Mouse (Mus musculus) megakaryocyte, embryonic 14.5 days (primary cell): ENCODE measurements around the gene Fam172a. TPM values are rescaled to one million over a fixed set of nuclear protein-coding genes. Genes with fewer than 3 reads are reported as not detected.

Source experiments
- H3K27me3 ChIP-seq: replicated peaks from 2 replicates; pipeline ENCODE3; 2012; ENCODE audit warnings: inconsistent platforms
- H3K36me3 ChIP-seq: replicated peaks from 2 replicates; pipeline ENCODE3; 2012; ENCODE audit warnings: low read length, inconsistent platforms, mixed read lengths
- H3K4me1 ChIP-seq: 2 replicates; pipeline ENCODE4 v1.6.1; 2012; ENCODE audit warnings: inconsistent platforms
- H3K4me3 ChIP-seq: replicated peaks from 2 replicates; pipeline ENCODE3; 2012; ENCODE audit warnings: moderate library complexity, mild to moderate bottlenecking, inconsistent platforms
- H3K9me3 ChIP-seq: 2 replicates; pipeline ENCODE4 v1.6.1; 2012; ENCODE audit warnings: inconsistent platforms
- FLI1 ChIP-seq: IDR thresholded peaks from 2 replicates; pipeline ENCODE4 v1.6.1; 2012; ENCODE audit warnings: low read length, inconsistent platforms, mixed read lengths
- GATA1 ChIP-seq: IDR thresholded peaks from 3 replicates; pipeline ENCODE4 v1.6.1; 2012; ENCODE audit warnings: mixed read lengths, low read length, inconsistent platforms, borderline replicate concordance
- polyA plus RNA-seq: library from polyadenylated mRNA; stranded (reverse); fragments of >175 nt; gene quantifications from 2 replicates; pipeline ENCODE4 v1.2.3, GENCODE M21; 2012; ENCODE audit warnings: low replicate concordance; ENCODE audit not compliant: insufficient read depth

Fam172a gene
- polyA plus RNA-seq, 1 experiment, result 14.5 TPM

DNA sequence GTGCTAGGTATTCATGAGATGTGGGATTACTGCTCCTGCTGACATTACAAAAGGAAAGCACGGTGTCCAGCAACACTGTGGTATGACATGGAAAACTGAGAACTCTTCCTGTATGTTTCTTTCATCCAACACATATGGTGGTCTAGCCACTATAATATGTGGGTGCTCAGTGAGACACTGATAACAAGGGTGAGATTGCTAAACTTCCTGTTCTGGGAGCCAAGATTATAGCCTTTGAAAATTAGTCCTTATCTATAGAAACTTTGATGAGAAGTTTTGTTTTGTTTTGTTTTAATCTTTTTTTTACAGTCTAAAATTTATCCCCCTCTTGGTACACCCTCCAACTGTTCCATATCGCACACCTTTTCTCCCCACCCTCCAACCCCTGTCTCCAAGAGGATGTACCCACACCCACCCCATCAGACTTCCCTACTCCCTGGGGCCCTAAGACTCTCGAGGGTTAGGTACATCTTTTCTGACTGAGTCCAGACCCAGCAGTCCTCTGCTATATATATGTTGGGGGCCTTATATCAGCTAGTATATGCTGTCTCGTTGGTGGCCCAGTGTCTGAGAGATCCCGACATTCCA lies 397.1 kb downstream of the Fam172a start:
- Histone ChIP-seq H3K27me3 (no peaks in the 10 kb centered on the region), H3K4me3 (no peak overlapping the region), H3K36me3 (no peaks in the 10 kb centered on the region), H3K4me1 (no peaks in the 10 kb centered on the region; the same call in 1 of the 2 replicates), H3K9me3 (0 out of 2 replicates have a peak, but pooled peaks cover 3% of the 10 kb centered on the region)
- TF ChIP-seq FLI1, result no peak
- no peak for TF ChIP-seq GATA1

DNA sequence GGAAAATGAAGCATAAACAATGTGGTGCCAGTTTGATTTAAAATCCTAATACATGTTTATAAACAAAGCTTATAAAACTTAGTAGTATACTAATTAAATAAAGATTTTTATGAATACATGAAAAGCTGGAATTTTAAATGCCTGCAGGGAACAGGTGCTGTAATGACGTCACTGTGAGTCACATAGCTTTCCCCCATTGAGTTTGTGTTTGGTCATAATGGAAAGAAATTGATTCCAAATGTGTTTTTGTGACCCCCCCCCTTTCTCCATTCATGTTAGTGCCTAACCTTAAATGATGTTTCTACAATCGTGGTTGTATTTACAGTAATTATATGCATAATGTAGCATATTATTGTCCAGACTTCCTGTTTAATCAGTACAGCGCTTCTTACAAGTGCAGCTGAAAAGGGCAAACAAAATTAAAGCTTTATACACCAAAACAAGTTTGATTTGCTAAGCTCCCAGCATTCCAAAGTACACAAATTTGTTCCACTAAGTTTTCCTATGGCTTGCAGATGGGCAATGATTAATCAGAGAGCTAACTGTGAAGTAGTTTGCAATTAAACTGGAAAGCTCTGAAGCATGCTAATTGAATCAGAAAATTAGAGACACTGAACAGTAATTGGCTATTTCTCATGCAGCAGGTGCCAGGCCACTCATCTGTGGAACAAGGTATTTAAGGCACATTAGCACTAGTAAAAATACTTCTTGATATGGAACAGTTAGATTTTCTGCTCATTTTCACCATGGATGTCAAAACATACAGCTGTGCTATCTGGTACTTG lies 398.1 kb downstream of the Fam172a start:
- Histone ChIP-seq H3K36me3 (no peaks in the 10 kb centered on the region), H3K27me3 (no peaks in the 10 kb centered on the region), H3K9me3 (no peaks in the 10 kb centered on the region), H3K4me3 (no peak overlapping the region), H3K4me1 (no peaks in the 10 kb centered on the region; the same call in 1 of the 2 replicates)
- no peak for TF ChIP-seq FLI1
- TF ChIP-seq GATA1, result no peak

DNA sequence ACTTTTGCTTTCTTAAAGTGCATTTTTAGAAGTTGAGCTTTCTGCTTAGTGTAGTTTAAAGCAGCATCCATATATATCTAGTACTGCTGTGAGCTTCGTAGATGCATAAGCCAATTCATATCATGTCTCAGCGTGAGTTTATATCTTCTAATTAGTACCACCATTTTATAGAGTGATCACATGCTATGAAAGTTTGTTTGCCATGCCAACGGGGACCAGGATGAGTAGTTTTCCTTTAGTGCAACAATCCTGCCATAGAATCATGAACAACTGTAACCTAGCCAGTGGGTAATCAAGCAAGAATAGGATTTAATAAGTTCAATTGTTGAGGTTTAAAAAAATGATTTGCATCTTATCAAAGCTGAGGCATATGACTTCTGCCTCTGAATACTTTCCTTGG lies 398.8 kb downstream of the Fam172a start:
- TF ChIP-seq FLI1 (no peak), GATA1 (no peak)

DNA sequence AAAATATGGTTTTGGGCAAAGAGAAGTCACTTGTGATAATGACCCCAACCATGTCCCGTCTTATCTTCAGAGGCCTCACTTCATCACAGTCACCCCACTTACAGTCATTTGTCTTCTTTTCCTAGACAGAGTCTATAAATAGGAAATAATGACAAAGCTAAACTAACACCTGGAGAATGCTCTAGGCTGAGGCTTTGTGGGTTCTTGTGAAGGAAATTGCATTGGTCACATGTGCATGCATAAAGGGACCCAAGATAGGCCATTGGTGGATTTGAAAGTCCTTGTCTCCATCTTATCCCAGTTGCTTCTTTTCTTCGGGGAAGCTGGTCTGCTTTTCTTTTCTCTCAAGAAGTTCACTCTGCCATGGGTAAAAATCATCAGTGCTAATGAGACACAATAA lies 400.5 kb downstream of the Fam172a start:
- TF ChIP-seq FLI1, result no peak
- TF ChIP-seq GATA1, result no peak
- Histone ChIP-seq H3K9me3 (no peaks in the 10 kb centered on the region), H3K36me3 (no peaks in the 10 kb centered on the region), H3K4me1 (no peaks in the 10 kb centered on the region; the same call in 1 of the 2 replicates), H3K27me3 (no peaks in the 10 kb centered on the region), H3K4me3 (no peak overlapping the region)

More for the DNA sequence above, 398.8 kb downstream of the Fam172a start:
- Histone ChIP-seq H3K4me1 (no peaks in the 10 kb centered on the region; the same call in 1 of the 2 replicates), H3K27me3 (no peaks in the 10 kb centered on the region), H3K4me3 (no peak overlapping the region), H3K9me3 (no peaks in the 10 kb centered on the region), H3K36me3 (no peaks in the 10 kb centered on the region)

DNA sequence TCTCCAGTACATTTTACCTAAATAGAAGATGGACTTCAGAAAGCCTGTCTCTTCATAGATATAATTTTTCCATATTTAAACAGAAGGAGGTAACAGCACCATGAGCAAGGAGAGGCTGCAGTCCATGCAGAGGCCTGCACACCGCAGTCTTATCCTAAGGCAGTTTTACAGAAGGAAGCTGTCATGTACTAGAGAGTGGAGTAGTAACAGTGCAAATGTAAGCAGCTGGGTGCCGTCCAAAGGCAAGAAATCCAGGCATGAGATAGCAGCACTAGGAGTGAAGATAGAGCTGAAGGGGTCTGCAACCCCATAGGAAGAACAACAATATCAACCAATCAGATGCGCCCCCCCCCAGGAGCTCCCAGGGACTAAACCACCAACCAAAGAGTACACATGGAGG lies 403.0 kb downstream of the Fam172a start:
- Histone ChIP-seq H3K9me3 (peaks cover 3% of the 10 kb centered on the region), H3K4me3 (no peak overlapping the region), H3K4me1 (no peaks in the 10 kb centered on the region; the same call in 1 of the 2 replicates), H3K36me3 (no peaks in the 10 kb centered on the region), H3K27me3 (no peaks in the 10 kb centered on the region)
- TF ChIP-seq FLI1 (no peak), GATA1 (no peak)

DNA sequence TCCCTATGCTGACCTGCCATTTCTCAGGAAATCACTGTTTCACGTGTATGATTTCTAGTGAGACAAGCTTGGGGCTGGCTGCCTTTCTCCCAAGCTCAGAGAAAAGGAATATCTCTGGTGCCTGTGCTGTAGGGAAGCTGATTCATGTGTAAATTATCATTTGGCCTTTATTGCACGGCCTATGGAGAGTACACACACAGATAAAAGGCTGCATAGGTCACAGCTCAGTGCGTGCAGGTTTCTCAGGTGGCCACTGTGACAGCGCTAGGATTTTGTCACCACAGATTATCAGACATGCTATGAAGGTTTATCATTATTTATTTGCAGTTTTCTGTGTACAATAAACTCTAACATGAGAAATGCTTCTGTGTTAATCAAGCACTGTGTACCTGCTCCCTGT lies 408.8 kb downstream of the Fam172a start:
- H3K36me3 ChIP-seq, result no peaks in the 10 kb centered on the region
- H3K27me3 ChIP-seq, result no peaks in the 10 kb centered on the region
- H3K4me3 ChIP-seq, result no peak overlapping the region
- TF ChIP-seq FLI1, result no peak
- TF ChIP-seq GATA1, result no peak
- peaks cover 8% of the 10 kb centered on the region for H3K9me3 ChIP-seq
- no peaks in the 10 kb centered on the region for H3K4me1 ChIP-seq

DNA sequence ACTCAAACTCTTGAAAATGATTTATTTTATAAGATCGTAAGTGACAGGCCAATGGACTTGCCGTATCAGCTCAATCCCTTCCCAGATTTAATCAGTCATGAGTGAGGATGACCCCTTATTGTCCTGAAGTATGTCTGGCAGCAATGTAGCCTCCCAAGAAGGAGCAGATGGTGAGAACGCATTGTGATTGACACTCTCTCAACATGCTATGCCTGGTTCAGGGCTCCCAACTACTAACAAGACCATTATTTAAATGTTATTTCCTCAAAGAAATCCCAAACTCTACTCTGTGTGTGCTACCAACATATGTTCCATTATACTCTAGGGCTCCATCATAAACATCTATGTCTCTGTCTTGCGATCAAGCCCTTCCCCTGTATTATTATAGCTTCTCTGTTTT lies 412.1 kb downstream of the Fam172a start:
- H3K9me3 ChIP-seq, result 0 out of 2 replicates have a peak, but pooled peaks cover 5% of the 10 kb centered on the region
- TF ChIP-seq GATA1, result no peak
- no peak for TF ChIP-seq FLI1
- no peaks in the 10 kb centered on the region for H3K36me3 ChIP-seq
- no peaks in the 10 kb centered on the region for H3K27me3 ChIP-seq
- H3K4me3 ChIP-seq, result no peak overlapping the region
- H3K4me1 ChIP-seq, result no peaks in the 10 kb centered on the region

DNA sequence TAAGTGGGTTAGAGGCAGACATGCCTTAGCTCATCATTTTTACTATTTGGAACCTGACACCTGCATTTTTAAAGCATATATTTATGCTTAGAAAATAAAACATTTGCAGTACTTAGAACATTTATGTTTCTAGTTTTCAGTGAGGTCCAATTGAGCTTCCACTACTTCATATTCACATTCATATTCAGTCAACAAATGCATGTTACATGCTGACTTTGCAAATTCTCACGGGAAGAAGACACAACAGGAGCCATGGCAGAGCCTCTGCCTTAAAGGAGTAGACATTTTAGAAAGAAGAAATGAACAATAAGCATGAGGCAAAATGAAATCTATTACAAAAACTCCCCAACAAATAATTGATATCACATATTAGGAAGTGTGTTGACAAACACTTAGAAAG lies 416.9 kb downstream of the Fam172a start:
- Histone ChIP-seq H3K36me3 (no peaks in the 10 kb centered on the region), H3K27me3 (no peaks in the 10 kb centered on the region), H3K4me3 (no peak overlapping the region), H3K4me1 (no peaks in the 10 kb centered on the region), H3K9me3 (no peaks in the 10 kb centered on the region)
- TF ChIP-seq GATA1, result no peak
- TF ChIP-seq FLI1, result no peak

DNA sequence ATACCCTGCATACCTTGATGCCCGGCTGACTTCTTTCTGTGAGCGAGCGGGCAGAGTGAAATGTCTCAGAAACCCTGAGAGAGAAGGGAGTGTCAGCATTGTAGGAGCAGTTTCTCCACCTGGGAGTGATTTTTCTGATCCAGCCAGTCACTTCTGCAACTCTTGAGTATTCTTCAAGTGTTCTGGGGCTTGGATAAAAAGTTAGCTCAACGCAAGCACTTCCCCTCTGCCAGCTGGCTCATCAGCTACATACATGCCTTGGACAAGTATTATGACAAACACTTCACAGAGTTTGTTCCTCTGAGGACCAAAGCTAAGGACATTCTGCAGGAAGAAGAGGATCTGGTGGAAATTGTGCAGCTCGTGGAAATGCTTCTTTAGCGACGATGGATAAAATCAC lies 420.2 kb downstream of the Fam172a start:
- TF ChIP-seq GATA1 (no peak), FLI1 (no peak)
- H3K36me3 ChIP-seq, result no peaks in the 10 kb centered on the region
- H3K4me1 ChIP-seq, result no peaks in the 10 kb centered on the region
- no peak overlapping the region for H3K4me3 ChIP-seq
- H3K27me3 ChIP-seq, result no peaks in the 10 kb centered on the region
- 0 out of 2 replicates have a peak, but pooled peaks cover 7% of the 10 kb centered on the region for H3K9me3 ChIP-seq

DNA sequence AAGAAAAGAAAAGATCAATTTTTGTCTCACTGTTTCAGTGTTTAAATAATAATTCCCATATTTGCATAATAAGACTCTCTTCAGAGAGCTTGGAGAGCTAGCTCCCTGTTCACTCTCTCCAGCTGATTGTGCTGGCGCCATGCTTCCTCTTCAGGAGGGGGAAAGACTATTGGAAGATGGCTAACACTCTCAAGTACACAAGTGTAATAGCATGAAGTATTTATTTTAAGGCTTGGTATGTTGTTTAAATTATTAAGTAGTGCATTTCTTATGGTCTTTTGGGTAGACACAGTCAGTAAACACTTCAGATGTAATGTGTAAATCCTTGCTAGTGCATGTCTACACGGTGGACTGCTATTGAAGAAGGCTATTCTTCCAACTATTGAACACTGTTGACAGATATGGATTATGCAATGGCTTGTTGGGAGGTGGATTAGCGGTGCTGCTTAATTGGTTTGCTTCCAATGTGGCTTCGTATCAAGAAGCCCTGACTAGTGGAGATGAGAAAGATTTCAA lies 422.1 kb downstream of the Fam172a start:
- no peak for TF ChIP-seq GATA1
- H3K27me3 ChIP-seq, result no peaks in the 10 kb centered on the region
- H3K36me3 ChIP-seq, result no peaks in the 10 kb centered on the region
- H3K9me3 ChIP-seq, result 0 out of 2 replicates have a peak, but pooled peaks cover 7% of the 10 kb centered on the region
- no peak overlapping the region for H3K4me3 ChIP-seq
- no peaks in the 10 kb centered on the region for H3K4me1 ChIP-seq

DNA sequence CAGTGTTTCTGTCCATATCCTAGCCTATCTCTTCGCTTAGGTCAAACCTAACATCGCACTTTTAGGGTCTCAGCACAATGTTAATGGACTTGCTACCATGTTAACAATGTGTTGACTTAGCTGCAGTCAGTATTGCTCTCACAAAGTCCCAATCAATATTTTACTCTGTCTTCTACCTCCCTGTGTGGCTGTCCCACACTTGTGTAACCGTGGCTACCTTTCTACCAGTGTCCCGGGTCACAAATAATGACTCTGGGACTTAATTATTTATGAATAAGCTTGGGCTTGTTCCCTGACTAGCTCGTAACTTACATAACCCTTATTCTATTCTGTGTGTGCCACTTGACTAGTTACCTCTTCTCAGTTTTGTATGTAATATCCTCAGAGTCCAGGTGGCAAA lies 455.6 kb downstream of the Fam172a start:
- H3K27me3 ChIP-seq, result peaks cover 8% of the 10 kb centered on the region
- TF ChIP-seq FLI1, result no peak
- TF ChIP-seq GATA1, result no peak
- no peaks in the 10 kb centered on the region for H3K36me3 ChIP-seq
- no peaks in the 10 kb centered on the region for H3K9me3 ChIP-seq
- no peak overlapping the region for H3K4me3 ChIP-seq
- H3K4me1 ChIP-seq, result no peaks in the 10 kb centered on the region
